Mouse (Mus musculus): ENCODE measurements at regions not wholly inside any gene's neighbourhood (a gene's known extent, or its start where the extent isn't known, plus 50 kb on each side); places are given as distances from the start of the nearest gene placed in this dataset.

DNA sequence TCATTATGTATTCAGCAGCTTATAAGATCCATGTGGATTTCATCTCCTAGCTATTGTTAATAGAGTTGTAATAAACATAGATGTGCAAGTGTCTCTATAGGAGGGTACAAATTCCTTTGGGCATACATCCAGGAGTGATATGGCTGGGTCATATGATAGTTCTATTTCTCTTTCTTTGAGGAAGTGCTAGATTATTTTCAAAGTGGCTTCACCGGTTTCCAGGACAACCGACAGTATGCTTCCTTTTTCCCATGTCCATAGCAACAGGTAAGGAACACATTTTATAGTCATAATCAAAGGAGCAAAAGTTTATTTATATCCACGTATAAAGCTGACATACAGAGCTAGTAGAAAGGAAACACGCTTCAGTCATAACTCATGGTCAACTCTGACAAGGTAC is 710.2 kb upstream of the Tenm4 start:
- no peak for DNase-seq (ENCODE audit: extremely low spot score)

- DNase-seq (ENCODE audit: extremely low spot score): no peak
Measured at GRCm38 (mm10) chr7:95465506-95465905, 705.5 kb upstream of the Tenm4 start.

DNA sequence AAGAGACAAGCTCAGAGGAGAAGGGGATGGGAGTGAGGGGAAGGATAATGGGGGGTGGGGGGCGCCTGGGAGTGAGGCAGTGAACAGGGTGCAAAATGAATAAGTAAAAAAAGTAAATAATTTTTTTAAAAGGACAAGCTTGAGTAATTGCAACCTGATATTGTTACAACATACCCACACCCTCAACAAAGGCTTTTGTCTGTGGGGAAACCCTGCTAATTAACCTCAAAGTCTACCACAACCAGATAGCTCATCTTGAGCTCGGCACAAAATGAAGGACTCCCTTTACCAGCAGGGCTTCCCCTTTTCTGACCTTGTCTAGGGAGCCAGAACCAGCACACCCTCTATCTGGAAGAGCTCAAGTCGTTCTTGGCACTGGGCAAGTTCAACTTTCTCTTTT is 704.0 kb upstream of the Tenm4 start:
- DNase-seq (ENCODE audit: extremely low spot score): no peak

- no peak for DNase-seq (ENCODE audit: extremely low spot score)
Measured at GRCm38 (mm10) chr7:95473892-95474291, 697.2 kb upstream of the Tenm4 start.

GRCm38 (mm10) chr7:95480121-95480726 is 690.8 kb upstream of the Tenm4 start:
- no peak for DNase-seq (ENCODE audit: extremely low spot score)

DNA sequence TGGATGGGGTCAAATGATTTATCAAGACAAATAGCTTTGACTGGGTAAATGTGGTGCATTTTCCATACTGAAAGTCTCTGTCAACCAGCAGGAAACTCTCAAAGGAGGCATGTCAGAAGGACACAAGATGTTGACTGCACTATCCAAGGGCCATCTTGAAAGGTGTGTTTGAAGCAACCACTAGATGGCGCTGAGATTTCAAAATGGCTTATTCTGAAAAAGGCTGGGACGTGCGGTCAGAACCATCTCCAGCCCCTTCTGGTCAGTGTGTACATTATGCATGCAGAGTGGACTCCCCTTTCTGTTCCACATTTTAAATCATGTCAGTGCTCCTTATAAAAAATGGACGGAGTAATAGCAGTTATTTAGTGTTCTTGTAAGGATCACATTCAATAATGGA is 681.4 kb upstream of the Tenm4 start:
- DNase-seq (ENCODE audit: extremely low spot score): peak; percentile 61

DNA sequence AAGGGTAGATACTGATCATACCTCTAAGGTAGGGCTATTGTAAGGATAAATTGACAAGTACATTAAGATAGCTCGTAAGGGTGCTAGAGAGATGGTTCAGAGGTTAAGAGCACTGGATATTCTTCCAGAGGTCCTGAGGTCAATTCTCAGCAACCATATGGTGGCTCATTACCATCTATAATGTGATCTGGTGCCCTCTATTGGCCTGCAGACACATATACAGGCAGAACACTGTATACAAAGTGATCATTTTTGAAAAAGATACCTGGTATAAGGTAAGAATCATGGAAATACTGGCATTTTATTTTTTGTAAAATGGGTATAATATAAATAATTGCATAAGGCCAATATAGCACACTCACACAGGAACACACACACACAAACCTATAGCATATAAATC is 676.3 kb upstream of the Tenm4 start:
- no peak for DNase-seq (ENCODE audit: extremely low spot score)

DNA sequence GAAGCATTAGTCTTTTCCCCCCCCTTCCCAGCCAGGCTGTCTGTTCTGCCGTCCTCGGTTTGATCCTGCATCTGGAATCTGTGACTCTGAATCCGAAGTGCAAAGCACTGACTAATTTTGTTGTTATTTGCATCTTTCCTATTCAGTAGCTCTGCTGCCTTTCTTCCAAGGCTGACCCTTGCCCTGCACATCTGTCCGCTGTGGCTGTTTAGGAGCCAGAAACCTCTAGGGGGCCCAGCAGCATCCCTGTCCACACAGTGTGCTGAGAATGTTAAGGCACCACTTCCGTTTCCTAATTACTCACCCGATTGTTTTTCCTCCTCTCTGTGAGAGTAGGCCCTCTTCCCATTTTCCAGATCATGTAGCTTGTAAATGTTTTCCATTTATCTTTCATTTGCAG is 668.1 kb upstream of the Tenm4 start:
- DNase-seq (ENCODE audit: extremely low spot score): peak; percentile 62

- DNase-seq (ENCODE audit: extremely low spot score): no peak
Measured at GRCm38 (mm10) chr7:95547256-95547655, 623.8 kb upstream of the Tenm4 start.

DNA sequence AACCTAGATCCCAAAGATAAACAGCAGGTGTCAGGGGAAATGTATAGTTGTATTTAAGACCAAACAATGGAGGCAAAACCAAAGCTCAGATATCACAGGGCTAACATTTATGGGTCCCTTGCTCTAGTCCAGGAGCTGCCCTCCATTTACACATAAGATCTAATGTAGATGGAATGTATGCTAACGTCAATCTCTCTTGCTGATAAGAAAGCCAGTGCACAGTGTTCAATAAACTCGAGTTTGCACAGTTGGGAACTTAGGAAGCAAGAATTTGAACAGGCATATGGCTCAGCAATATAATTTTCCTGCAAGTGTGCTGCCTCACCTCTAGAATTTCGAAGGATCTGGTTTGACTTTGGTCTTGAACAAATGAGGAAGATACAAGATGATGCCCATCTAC is 620.9 kb upstream of the Tenm4 start:
- DNase-seq (ENCODE audit: extremely low spot score): no peak

DNA sequence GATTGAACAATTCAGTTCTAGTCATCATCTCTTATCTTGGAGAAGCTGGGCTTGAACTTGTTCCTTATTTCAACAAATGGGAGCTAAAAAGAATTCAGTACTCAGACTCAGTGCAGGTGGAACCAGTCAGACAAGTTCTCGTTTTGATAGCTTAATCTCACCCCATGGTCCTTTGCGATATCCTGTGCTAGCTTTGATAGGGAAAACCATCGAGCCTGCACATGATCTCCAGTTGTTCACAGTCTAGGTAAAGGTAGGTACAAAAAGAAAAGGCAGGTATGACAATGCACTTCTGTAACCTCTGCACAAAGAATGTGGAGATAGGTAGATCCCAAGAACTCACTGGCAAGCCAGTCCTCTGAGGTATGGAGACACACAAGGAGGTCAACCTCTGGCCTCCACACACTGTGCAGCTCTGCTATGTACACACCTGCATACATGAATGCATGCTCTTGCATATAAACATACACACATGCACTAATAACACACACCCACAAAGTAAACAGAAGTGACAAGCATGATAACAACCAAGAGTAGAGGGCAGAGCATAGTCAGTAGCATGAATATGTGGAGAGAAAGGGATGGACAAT is 619.2 kb upstream of the Tenm4 start:
- DNase-seq (ENCODE audit: extremely low spot score): no peak

DNA sequence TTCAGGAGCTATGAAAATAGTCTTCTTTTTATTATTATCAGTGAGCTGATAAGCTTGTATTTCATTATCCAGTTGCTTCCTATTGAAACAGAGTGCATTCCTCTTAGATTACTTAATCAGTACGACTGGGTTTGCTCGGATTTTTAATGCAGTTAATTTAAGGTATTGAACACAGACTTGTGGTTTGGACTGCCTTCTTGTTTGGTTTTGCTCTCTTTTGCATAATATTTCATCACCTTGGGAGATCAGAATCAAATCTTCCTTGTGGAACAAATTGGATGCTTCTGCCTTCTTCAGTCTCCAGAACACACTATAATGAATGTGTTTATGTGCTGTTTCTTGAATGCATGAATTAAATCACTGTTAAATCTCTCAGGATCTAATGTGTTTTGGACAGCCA is 612.5 kb upstream of the Tenm4 start:
- no peak for DNase-seq (ENCODE audit: extremely low spot score)

DNA sequence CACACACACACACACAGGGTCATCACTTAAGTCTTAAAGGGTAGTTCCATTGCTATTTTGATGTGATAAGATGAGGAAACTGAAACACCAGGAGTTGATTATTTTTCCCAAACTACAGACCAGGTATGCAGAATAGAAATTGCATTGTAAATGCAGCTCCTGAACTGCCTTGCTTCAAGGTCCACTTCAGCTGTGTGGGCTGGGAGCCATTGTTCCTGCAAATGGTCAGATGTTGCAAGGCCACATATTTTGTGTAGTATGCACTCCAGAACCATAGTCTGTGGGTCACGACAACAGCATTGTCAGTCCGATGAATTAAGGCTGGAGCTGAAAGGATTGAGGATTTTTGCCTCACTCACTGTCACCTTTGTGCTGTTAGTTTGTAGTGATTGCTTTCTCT is 592.4 kb upstream of the Tenm4 start:
- DNase-seq (ENCODE audit: extremely low spot score): no peak

DNA sequence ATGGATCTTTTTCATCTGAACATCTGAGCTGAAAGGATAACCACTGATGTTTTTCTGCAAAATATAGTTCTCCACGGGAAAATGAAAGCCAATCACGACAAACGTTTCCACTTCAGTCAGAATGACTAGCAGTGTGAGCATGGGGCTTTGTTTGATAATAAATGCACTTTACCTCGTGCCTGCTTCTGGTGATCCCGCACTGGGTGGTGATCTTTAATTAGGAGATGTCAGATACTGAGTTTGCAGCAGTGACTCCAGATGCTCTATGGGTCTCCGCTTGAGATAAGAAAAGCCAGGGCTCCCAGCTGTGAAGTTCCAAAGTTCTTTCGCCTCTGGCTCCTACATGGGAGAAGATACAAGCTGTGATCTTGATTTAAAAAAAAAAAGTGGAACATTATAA is 589.7 kb upstream of the Tenm4 start:
- DNase-seq (ENCODE audit: extremely low spot score): no peak

- no peak for DNase-seq (ENCODE audit: extremely low spot score)
Measured at GRCm38 (mm10) chr7:95598339-95598738, 572.7 kb upstream of the Tenm4 start.

DNA sequence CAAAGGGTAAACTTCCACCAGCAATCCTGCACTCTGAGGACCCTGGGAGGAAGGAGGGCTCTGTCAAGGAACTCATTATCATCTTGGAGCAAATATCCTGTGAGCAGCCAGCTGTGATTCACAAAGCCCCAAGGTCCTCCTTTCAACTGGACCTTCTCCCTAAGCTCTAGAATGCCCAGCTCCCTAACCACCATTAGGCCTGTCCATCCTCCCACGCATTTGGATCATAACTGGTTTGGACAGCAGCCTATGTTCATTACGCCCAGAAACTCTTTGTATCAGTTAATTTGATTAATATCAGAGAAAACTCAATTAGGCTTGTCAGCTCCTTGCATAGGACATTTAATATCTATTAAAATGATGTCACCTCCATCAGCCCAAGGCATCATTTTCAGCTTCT is 557.3 kb upstream of the Tenm4 start:
- no peak for DNase-seq (ENCODE audit: extremely low spot score)

GRCm38 (mm10) chr7:95617370-95617769 is 553.7 kb upstream of the Tenm4 start:
- DNase-seq (ENCODE audit: extremely low spot score): no peak

DNA sequence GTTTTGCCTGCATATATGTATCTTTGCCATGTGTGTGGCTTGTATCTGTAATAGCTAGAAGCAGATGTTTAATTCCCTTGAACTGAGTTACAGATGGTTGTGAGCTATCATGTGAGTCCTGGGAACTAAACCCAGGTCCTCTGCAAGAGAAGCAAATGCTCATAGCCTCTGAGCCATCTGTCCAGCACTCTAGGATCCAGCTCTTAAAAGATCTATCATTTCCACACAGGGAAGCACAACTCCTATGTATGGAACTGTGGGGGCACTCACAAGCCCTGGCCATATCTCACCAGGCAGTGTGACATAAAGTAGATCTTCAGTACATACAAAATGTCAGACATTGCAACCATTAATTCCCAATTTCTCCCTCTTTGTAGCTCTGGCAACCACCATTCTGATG is 552.9 kb upstream of the Tenm4 start:
- DNase-seq (ENCODE audit: extremely low spot score): no peak

DNA sequence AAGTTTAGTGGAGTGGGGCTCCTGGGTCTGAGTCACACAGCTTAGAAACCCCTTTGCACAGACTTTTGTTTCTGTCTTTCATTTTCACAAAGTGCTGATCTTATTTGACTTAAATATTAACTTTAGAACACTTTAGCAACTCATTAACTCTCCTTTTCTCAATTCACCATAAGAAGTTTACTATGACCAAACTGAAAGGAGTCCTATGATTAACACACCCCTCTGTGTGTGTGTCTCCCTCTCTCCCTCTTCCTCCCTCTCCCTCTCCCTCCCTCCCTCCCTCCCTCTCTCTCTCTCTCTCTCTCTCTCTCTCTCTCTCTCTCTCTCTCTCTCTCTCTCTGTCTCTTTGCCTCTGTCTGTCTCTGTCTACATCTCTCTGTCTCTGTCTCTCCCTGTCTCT is 551.0 kb upstream of the Tenm4 start:
- no peak for DNase-seq (ENCODE audit: extremely low spot score)

DNA sequence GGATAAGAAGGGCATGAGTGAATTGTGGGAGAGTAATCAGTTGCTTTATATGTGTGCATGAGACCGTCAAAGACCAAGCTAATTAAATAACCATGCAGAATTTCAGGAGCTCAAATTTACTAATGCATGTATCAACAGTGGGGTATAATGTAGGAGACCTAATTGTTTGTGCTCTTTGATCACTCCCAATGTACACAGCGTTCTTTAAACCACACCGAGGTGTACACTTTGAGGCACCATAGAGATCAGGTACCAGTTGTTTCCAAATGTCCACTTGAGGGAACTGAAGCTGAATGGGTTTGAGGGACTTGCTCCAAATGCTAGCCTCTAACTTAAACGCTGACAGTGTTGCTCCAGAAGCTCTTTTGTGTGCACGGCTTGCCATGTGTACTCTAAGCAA is 530.4 kb upstream of the Tenm4 start:
- no peak for DNase-seq (ENCODE audit: extremely low spot score)

- DNase-seq (ENCODE audit: extremely low spot score): no peak
Measured at GRCm38 (mm10) chr7:95674319-95674718, 496.7 kb upstream of the Tenm4 start.

DNA sequence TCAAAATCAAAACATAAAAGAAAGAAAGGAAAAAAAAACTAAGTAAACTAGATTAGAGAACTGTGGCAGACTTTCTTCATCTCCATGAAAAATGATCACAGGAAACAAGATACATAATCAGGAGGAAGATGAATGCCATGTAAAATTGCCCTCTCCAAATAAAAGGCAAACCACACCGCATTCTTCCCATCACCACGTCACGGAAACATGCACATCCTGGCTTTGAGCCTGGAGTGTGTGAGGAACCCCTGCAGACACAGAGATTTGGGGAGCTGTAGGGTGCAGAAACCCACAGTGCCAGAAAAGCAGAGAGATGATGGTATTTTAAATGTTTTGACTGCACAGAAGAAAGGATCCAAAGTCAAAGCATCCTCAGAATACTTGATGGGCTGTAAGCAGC is 488.5 kb upstream of the Tenm4 start:
- DNase-seq (ENCODE audit: extremely low spot score): no peak

DNA sequence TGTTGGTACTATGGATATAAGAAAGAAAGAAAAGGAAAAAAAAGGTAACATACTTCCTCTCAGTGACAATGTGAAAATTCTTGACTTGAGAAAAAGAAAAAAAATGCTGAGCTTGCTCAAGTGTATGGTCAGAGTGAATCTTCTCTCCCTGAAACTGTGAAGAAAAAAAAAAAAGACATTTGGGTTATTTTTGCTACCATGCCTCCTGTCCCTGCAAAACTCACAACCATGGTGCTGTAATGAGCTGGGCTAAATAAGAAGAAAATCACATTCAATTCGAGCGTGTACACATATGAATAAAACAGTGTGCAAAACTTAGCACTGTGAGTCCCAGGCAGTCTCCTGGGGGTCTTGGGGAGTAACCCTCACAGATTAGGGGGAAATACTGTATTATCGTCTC is 483.3 kb upstream of the Tenm4 start:
- no peak for DNase-seq (ENCODE audit: extremely low spot score)
